Mouse (Mus musculus) forebrain, embryonic 16.5 days (tissue): ENCODE data around the gene Kcnd3. TPM values are rescaled to one million over a fixed set of nuclear protein-coding genes. Genes with fewer than 3 reads are reported as not detected.

Source experiments
- ATAC-seq: fragments of 200-750 bp; cut with Nextera tagmentation; 2 replicates; pipeline ENCODE4 v1.8.0; 2017; ENCODE audit warnings: mild to moderate bottlenecking, moderate library complexity
- H3K27ac ChIP-seq: fragments of 300-500 bp; sonication (generic); 2 replicates; pipeline ENCODE4 v1.5.1; 2014; ENCODE audit warnings: low read length, control low read depth
- H3K27me3 ChIP-seq: fragments of 300-500 bp; sonication (generic); replicated peaks from 2 replicates; pipeline ENCODE4 v1.6.1; 2014; ENCODE audit warnings: low read length; ENCODE audit not compliant: control insufficient read depth, insufficient read depth
- H3K36me3 ChIP-seq: fragments of 300-500 bp; sonication (generic); 2 replicates; pipeline ENCODE4 v1.6.1; 2014; ENCODE audit not compliant: control insufficient read depth, insufficient read depth
- H3K4me1 ChIP-seq: fragments of 300-500 bp; sonication (generic); replicated peaks from 2 replicates; pipeline ENCODE4 v1.6.1; 2014; ENCODE audit warnings: low read length; ENCODE audit not compliant: control insufficient read depth, insufficient read depth
- H3K4me2 ChIP-seq: fragments of 300-500 bp; sonication (generic); 2 replicates; pipeline ENCODE4 v1.6.1; 2014; ENCODE audit warnings: mild to moderate bottlenecking, low read length, control low read depth
- H3K4me3 ChIP-seq: fragments of 300-500 bp; sonication (generic); replicated peaks from 2 replicates; pipeline ENCODE4 v1.5.1; 2014; ENCODE audit warnings: mild to moderate bottlenecking, low read length, control low read depth
- H3K9ac ChIP-seq: fragments of 300-500 bp; sonication (generic); replicated peaks from 2 replicates; pipeline ENCODE4 v1.6.1; 2014; ENCODE audit warnings: low read depth, low read length, control low read depth
- H3K9me3 ChIP-seq: fragments of 300-500 bp; sonication (generic); 2 replicates; pipeline ENCODE4 v1.6.1; 2016; ENCODE audit warnings: low read length; ENCODE audit not compliant: control insufficient read depth
- WGBS: fragments of 180-500 bp; shearing (Covaris S2); extraction: QIAGEN DNeasy Blood & Tissue Kit; methylation state at CpG from one replicate; pipeline ENCODE4 v1.1.7; 2014; 5-methylcytosine and 5-hydroxymethylcytosine counted together
- polyA plus RNA-seq: library from polyadenylated mRNA; unstranded; fragments of >200 nt; fragmentation: Nextera tagmentation; extraction: Ambion mirVana; gene quantifications from 2 replicates; pipeline ENCODE4 v1.2.1, GENCODE M21; 2015

The Kcnd3 gene
- polyA plus RNA-seq, 1 experiment from 2014 or later, result 8.6 TPM

- Histone ChIP-seq H3K27ac (peak overlapping the region; percentile 54), H3K4me2 (no peak overlapping the region), H3K9ac (no peak overlapping the region), H3K4me3 (no peak overlapping the region), H3K27me3 (no peaks in the 10 kb centered on the region), H3K36me3 (no peaks in the 10 kb centered on the region), H3K9me3 (no peaks in the 10 kb centered on the region), H3K4me1 (peaks cover 7% of the 10 kb centered on the region; the same call in 1 of the 2 replicates)
- ATAC-seq, result peak; percentile 67
- 64% methylated on average over 7 of the region's 7 CpGs for WGBS
These were observed 159.6 kb downstream of the Kcnd3 start for GRCm38 (mm10) chr3:105611531-105612422.

GRCm38 (mm10) chr3:105612423-105612814 lies 160.3 kb downstream of the Kcnd3 start:
- Histone ChIP-seq H3K27me3 (no peaks in the 10 kb centered on the region), H3K27ac (peak overlapping the region; percentile 54), H3K9me3 (no peaks in the 10 kb centered on the region), H3K4me2 (no peak overlapping the region), H3K4me1 (peaks cover 11% of the 10 kb centered on the region; the same call in 1 of the 2 replicates), H3K36me3 (no peaks in the 10 kb centered on the region), H3K9ac (no peak overlapping the region), H3K4me3 (no peak overlapping the region)
- no peak; the same call in 1 of the 2 replicates for ATAC-seq
- 68% methylated on average over 4 of the region's 4 CpGs for WGBS

- Histone ChIP-seq H3K27ac (peak overlapping the region; percentile 72), H3K4me1 (peaks cover 6% of the 10 kb centered on the region; the same call in 1 of the 2 replicates), H3K9me3 (no peaks in the 10 kb centered on the region), H3K4me3 (no peak overlapping the region), H3K9ac (no peak overlapping the region), H3K4me2 (no peak overlapping the region), H3K36me3 (no peaks in the 10 kb centered on the region), H3K27me3 (no peaks in the 10 kb centered on the region)
- WGBS, result 70% methylated on average over 2 of the region's 2 CpGs
- ATAC-seq, result peak; percentile 59
These were observed 165.0 kb downstream of the Kcnd3 start for GRCm38 (mm10) chr3:105616861-105617743.

GRCm38 (mm10) chr3:105621154-105621553 lies 169.0 kb downstream of the Kcnd3 start:
- Histone ChIP-seq H3K4me2 (no peak overlapping the region), H3K4me3 (no peak overlapping the region), H3K4me1 (peaks cover 18% of the 10 kb centered on the region), H3K9ac (no peak overlapping the region), H3K27ac (no peak overlapping the region), H3K27me3 (no peaks in the 10 kb centered on the region), H3K36me3 (no peaks in the 10 kb centered on the region), H3K9me3 (no peaks in the 10 kb centered on the region)
- WGBS, result 60% methylated on average over 8 of the region's 8 CpGs
- no peak for ATAC-seq

- Histone ChIP-seq H3K4me3 (no peak overlapping the region), H3K36me3 (no peaks in the 10 kb centered on the region), H3K9ac (no peak overlapping the region), H3K27me3 (no peaks in the 10 kb centered on the region), H3K27ac (no peak overlapping the region), H3K4me2 (no peak overlapping the region), H3K9me3 (no peaks in the 10 kb centered on the region), H3K4me1 (peaks cover 17% of the 10 kb centered on the region)
- peak; percentile 22 for ATAC-seq
- WGBS, result 15% methylated on average over 4 of the region's 4 CpGs
These were observed 171.0 kb downstream of the Kcnd3 start for GRCm38 (mm10) chr3:105623137-105623536.

- Histone ChIP-seq H3K27me3 (no peaks in the 10 kb centered on the region), H3K27ac (no peak overlapping the region), H3K4me3 (no peak overlapping the region), H3K36me3 (no peaks in the 10 kb centered on the region), H3K4me2 (no peak overlapping the region), H3K9ac (no peak overlapping the region), H3K9me3 (no peaks in the 10 kb centered on the region), H3K4me1 (peaks cover 17% of the 10 kb centered on the region)
- WGBS, result 51% methylated on average over 2 of the region's 2 CpGs
- no peak for ATAC-seq
These were observed 173.8 kb downstream of the Kcnd3 start for GRCm38 (mm10) chr3:105625961-105626360.

GRCm38 (mm10) chr3:105627258-105627657 lies 175.1 kb downstream of the Kcnd3 start:
- peaks cover 20% of the 10 kb centered on the region for H3K4me1 ChIP-seq
- H3K4me3 ChIP-seq, result no peak overlapping the region
- 71% methylated on average over 6 of the region's 6 CpGs for WGBS
- H3K27ac ChIP-seq, result no peak overlapping the region
- ATAC-seq, result no peak
- no peak overlapping the region for H3K4me2 ChIP-seq
- no peak overlapping the region for H3K9ac ChIP-seq
- no peaks in the 10 kb centered on the region for H3K36me3 ChIP-seq
- no peaks in the 10 kb centered on the region for H3K27me3 ChIP-seq
- H3K9me3 ChIP-seq, result no peaks in the 10 kb centered on the region

- H3K36me3 ChIP-seq, result no peaks in the 10 kb centered on the region
- WGBS, result 44% methylated on average over 2 of the region's 2 CpGs
- H3K9ac ChIP-seq, result no peak overlapping the region
- H3K9me3 ChIP-seq, result no peaks in the 10 kb centered on the region
- H3K4me3 ChIP-seq, result no peak overlapping the region
- peaks cover 12% of the 10 kb centered on the region for H3K4me1 ChIP-seq
- no peaks in the 10 kb centered on the region for H3K27me3 ChIP-seq
- no peak overlapping the region for H3K4me2 ChIP-seq
- no peak overlapping the region for H3K27ac ChIP-seq
- peak; percentile 54 for ATAC-seq
These were observed 180.2 kb downstream of the Kcnd3 start for GRCm38 (mm10) chr3:105632296-105632695.

GRCm38 (mm10) chr3:105633021-105633420 lies 180.9 kb downstream of the Kcnd3 start:
- H3K27ac ChIP-seq, result no peak overlapping the region
- no peak overlapping the region for H3K4me3 ChIP-seq
- no peaks in the 10 kb centered on the region for H3K36me3 ChIP-seq
- peaks cover 13% of the 10 kb centered on the region for H3K4me1 ChIP-seq
- H3K4me2 ChIP-seq, result no peak overlapping the region
- no peaks in the 10 kb centered on the region for H3K9me3 ChIP-seq
- no peaks in the 10 kb centered on the region for H3K27me3 ChIP-seq
- no peak for ATAC-seq
- H3K9ac ChIP-seq, result no peak overlapping the region
- 43% methylated on average over 3 of the region's 3 CpGs for WGBS
